Mouse (Mus musculus) heart, embryonic 15.5 days (tissue): ENCODE measurements around the gene Tnnt2. TPM values are rescaled to one million over a fixed set of nuclear protein-coding genes. Genes with fewer than 3 reads are reported as not detected.
A peak's percentile ranks its signal among the peaks of the same experiment; 100 is the strongest.

Source experiments
- ATAC-seq: fragments of 200-750 bp; cut with Nextera tagmentation; replicated peaks from 2 replicates; pipeline ENCODE4 v1.8.0; 2017; ENCODE audit warnings: low read depth, moderate TSS enrichment; ENCODE audit not compliant: insufficient number of reproducible peaks, insufficient read depth, low FRiP score
- H3K27ac ChIP-seq: fragments of 300-500 bp; sonication (generic); 2 replicates; pipeline ENCODE4 v1.5.1; 2015; ENCODE audit warnings: mild to moderate bottlenecking, inconsistent platforms
- H3K27me3 ChIP-seq: fragments of 300-500 bp; sonication (generic); 2 replicates; pipeline ENCODE4 v1.6.1; 2015; ENCODE audit warnings: inconsistent platforms
- H3K36me3 ChIP-seq: fragments of 300-500 bp; sonication (generic); 2 replicates; pipeline ENCODE4 v1.6.1; 2015; ENCODE audit warnings: mild to moderate bottlenecking, inconsistent platforms
- H3K4me1 ChIP-seq: fragments of 300-500 bp; sonication (generic); replicated peaks from 2 replicates; pipeline ENCODE4 v1.6.1; 2015; ENCODE audit warnings: inconsistent platforms
- H3K4me2 ChIP-seq: fragments of 300-500 bp; sonication (generic); 2 replicates; pipeline ENCODE4 v1.6.1; 2015; ENCODE audit warnings: inconsistent platforms, mild to moderate bottlenecking, moderate library complexity
- H3K4me3 ChIP-seq: fragments of 300-500 bp; sonication (generic); 2 replicates; pipeline ENCODE4 v1.5.1; 2015; ENCODE audit warnings: mild to moderate bottlenecking, inconsistent platforms
- H3K9ac ChIP-seq: fragments of 300-500 bp; sonication (generic); 2 replicates; pipeline ENCODE4 v1.6.1; 2015; ENCODE audit warnings: mild to moderate bottlenecking, inconsistent platforms
- H3K9me3 ChIP-seq: fragments of 300-500 bp; sonication (generic); replicated peaks from 2 replicates; pipeline ENCODE4 v1.6.1; 2016; ENCODE audit warnings: inconsistent platforms
- WGBS: fragments of 180-500 bp; shearing (Covaris S2); methylation state at CpG from one replicate; pipeline ENCODE4 v1.1.7; 2015; ENCODE audit warnings: mixed read lengths; 5-methylcytosine and 5-hydroxymethylcytosine counted together
- polyA plus RNA-seq: library from polyadenylated mRNA; unstranded; fragments of >200 nt; fragmentation: Nextera tagmentation; extraction: Ambion mirVana; gene quantifications from 2 replicates; pipeline ENCODE4 v1.2.1, GENCODE M21; 2015

The Tnnt2 gene
- polyA plus RNA-seq, 1 experiment from 2014 or later: 9,283 TPM

GRCm38 (mm10) chr1:135800192-135800950, 35.8 kb upstream of the Tnnt2 start:
- peak overlapping the region; percentile 72 for H3K4me2 ChIP-seq
- peak overlapping the region; percentile 80 for H3K9ac ChIP-seq
- peak; percentile 94 for ATAC-seq
- no peaks in the 10 kb centered on the region for H3K9me3 ChIP-seq
- peak overlapping the region; percentile 99 for H3K27ac ChIP-seq
- H3K36me3 ChIP-seq: 0 out of 2 replicates have a peak, but pooled peaks cover 5% of the 10 kb centered on the region
- H3K4me3 ChIP-seq: peak overlapping the region; percentile 61
- H3K27me3 ChIP-seq: no peaks in the 10 kb centered on the region
- H3K4me1 ChIP-seq: peaks cover 86% of the 10 kb centered on the region
- 7% methylated on average over 8 of the region's 8 CpGs for WGBS

DNA sequence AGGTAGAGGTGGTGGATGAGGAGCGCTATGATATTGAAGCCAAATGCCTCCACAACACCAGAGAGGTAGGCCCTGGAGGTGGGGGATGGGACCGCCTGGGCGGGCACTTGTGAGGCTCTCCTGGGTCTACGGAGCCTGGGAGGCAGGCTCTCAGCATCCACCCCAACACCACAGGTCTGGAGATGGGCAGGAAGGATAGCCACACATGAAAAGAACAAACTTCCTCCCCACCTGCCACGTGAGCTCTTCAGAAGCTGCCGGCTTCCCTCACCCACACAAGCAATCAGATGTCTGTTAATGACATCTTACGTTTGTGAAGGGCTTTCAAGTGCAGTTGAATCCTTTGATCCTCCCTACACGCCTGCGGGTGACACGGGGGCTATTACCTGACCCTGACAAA, 28.6 kb upstream of the Tnnt2 start:
- peaks cover 80% of the 10 kb centered on the region for H3K4me1 ChIP-seq
- H3K9ac ChIP-seq: peak overlapping the region; percentile 32
- no peaks in the 10 kb centered on the region for H3K27me3 ChIP-seq
- no peak for ATAC-seq
- H3K27ac ChIP-seq: peak overlapping the region; percentile 85
- no peaks in the 10 kb centered on the region for H3K9me3 ChIP-seq
- H3K4me3 ChIP-seq: no peak overlapping the region
- H3K4me2 ChIP-seq: peak overlapping the region; percentile 38
- H3K36me3 ChIP-seq: peaks cover 45% of the 10 kb centered on the region
- WGBS: 35% methylated on average over 10 of the region's 10 CpGs

DNA sequence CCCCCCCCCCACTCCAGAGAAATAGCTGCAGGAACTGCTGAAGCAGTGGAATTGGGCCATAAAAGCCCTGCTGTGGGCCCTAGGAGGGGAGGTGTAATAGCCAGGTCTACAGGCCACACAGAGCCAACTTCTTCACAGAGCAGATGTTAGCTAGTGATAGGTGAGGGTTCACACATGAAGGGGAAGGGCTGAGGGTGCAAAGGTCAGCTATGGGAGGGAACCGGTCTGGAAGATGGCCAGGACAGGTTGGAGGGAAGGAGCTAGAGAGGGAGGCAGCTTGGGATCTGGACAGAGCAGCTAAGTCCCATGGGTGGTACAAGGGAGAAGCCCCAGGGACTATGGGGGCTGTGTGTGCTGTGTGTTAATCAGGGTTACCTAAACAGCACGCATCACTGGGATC, 26.0 kb upstream of the Tnnt2 start:
- H3K4me3 ChIP-seq: no peak overlapping the region
- H3K27me3 ChIP-seq: no peaks in the 10 kb centered on the region
- H3K4me2 ChIP-seq: no peak overlapping the region
- peak overlapping the region; percentile 85 for H3K27ac ChIP-seq
- no peak for ATAC-seq
- peaks cover 72% of the 10 kb centered on the region for H3K4me1 ChIP-seq
- H3K9ac ChIP-seq: no peak overlapping the region
- no peaks in the 10 kb centered on the region for H3K9me3 ChIP-seq
- H3K36me3 ChIP-seq: peaks cover 41% of the 10 kb centered on the region
- 55% methylated on average over 2 of the region's 2 CpGs for WGBS

- Histone ChIP-seq H3K4me2 (no peak overlapping the region), H3K9me3 (no peaks in the 10 kb centered on the region), H3K27ac (peak overlapping the region; percentile 85), H3K4me3 (no peak overlapping the region), H3K4me1 (peaks cover 64% of the 10 kb centered on the region), H3K9ac (no peak overlapping the region), H3K27me3 (no peaks in the 10 kb centered on the region), H3K36me3 (peaks cover 39% of the 10 kb centered on the region)
- 31% methylated on average over 7 of the region's 7 CpGs for WGBS
- ATAC-seq: peak; percentile 29; the same call in 1 of the 2 replicates
Observed at GRCm38 (mm10) chr1:135811016-135811646, 25.0 kb upstream of the Tnnt2 start.

DNA sequence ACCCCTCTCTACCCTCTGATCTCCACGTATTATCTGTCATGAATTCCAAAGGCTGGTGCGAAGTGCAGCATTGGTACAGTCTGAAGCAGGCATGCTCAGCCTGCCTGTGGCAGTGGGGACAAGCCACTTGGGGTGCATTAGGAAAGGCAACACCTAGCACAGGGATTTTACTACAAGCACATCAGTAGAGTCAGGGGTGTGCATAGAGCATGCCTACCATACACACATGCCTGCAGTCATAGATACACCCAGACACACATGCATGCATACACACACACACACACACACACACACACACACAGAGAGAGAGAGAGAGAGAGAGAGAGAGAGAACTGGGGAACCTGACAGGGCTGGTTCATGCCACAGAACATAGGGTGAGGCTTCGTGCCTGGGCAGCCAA, 23.9 kb upstream of the Tnnt2 start:
- Histone ChIP-seq H3K4me1 (peaks cover 57% of the 10 kb centered on the region), H3K9me3 (no peaks in the 10 kb centered on the region), H3K4me3 (no peak overlapping the region), H3K4me2 (no peak overlapping the region), H3K27me3 (no peaks in the 10 kb centered on the region), H3K36me3 (peaks cover 35% of the 10 kb centered on the region), H3K27ac (peak overlapping the region; percentile 85), H3K9ac (no peak overlapping the region)
- no peak for ATAC-seq
- WGBS: 35% methylated on average over 3 of the region's 3 CpGs

DNA sequence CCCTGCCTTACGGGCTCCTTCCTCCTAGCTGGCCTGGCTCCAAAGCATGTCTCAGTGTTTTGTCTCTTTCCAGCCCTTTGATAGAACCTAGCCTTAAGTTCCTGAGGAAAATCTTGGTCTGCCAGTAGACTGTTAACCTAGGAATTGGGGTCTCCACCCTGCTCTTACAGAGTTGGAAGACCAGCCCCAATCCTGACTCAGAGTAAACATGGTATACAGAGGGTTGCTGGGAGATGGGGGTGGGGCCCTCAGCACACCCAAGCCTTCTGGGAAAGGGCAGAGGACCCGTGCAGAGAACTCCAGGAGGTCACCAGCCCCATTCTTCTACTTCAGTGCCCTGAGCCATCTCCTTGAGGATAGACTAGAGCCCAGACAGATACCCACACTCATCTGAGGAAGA, 23.5 kb upstream of the Tnnt2 start:
- Histone ChIP-seq H3K9ac (no peak overlapping the region), H3K27ac (peak overlapping the region; percentile 85), H3K9me3 (no peaks in the 10 kb centered on the region), H3K4me2 (peak overlapping the region; percentile 2; the same call in 1 of the 2 replicates), H3K4me3 (no peak overlapping the region), H3K36me3 (peaks cover 31% of the 10 kb centered on the region), H3K27me3 (no peaks in the 10 kb centered on the region), H3K4me1 (peaks cover 53% of the 10 kb centered on the region)
- 0 out of 2 replicates have a peak, but pooled peaks have one; percentile 25 for ATAC-seq
- WGBS: 13% methylated on average over 2 of the region's 2 CpGs

- H3K27ac ChIP-seq: peak overlapping the region; percentile 85
- H3K9me3 ChIP-seq: no peaks in the 10 kb centered on the region
- ATAC-seq: 0 out of 2 replicates have a peak, but pooled peaks have one; percentile 16
- H3K4me1 ChIP-seq: peaks cover 48% of the 10 kb centered on the region
- 0 out of 2 replicates have a peak, but pooled peaks cover 2% of the 10 kb centered on the region for H3K27me3 ChIP-seq
- WGBS: 49% methylated on average over 4 of the region's 4 CpGs
- peaks cover 30% of the 10 kb centered on the region for H3K36me3 ChIP-seq
- H3K4me2 ChIP-seq: peak overlapping the region; percentile 2; the same call in 1 of the 2 replicates
- H3K9ac ChIP-seq: no peak overlapping the region
- no peak overlapping the region for H3K4me3 ChIP-seq
Observed at GRCm38 (mm10) chr1:135813071-135813470, 23.1 kb upstream of the Tnnt2 start.

- ATAC-seq: no peak
- no peaks in the 10 kb centered on the region for H3K9me3 ChIP-seq
- WGBS: 76% methylated on average over 5 of the region's 5 CpGs
- H3K36me3 ChIP-seq: peaks cover 23% of the 10 kb centered on the region
- H3K27me3 ChIP-seq: peaks cover 7% of the 10 kb centered on the region; the same call in 1 of the 2 replicates
- H3K9ac ChIP-seq: no peak overlapping the region
- H3K4me3 ChIP-seq: no peak overlapping the region
- H3K4me1 ChIP-seq: peaks cover 48% of the 10 kb centered on the region
- H3K4me2 ChIP-seq: no peak overlapping the region
- H3K27ac ChIP-seq: peak overlapping the region; percentile 85
Observed at GRCm38 (mm10) chr1:135813687-135814395, 22.3 kb upstream of the Tnnt2 start.

GRCm38 (mm10) chr1:135814531-135814930, 21.6 kb upstream of the Tnnt2 start:
- Histone ChIP-seq H3K4me1 (peaks cover 51% of the 10 kb centered on the region), H3K4me3 (no peak overlapping the region), H3K4me2 (no peak overlapping the region), H3K36me3 (peaks cover 16% of the 10 kb centered on the region), H3K27me3 (peaks cover 13% of the 10 kb centered on the region), H3K9ac (no peak overlapping the region), H3K9me3 (no peaks in the 10 kb centered on the region), H3K27ac (no peak overlapping the region)
- WGBS: 79% methylated on average over 5 of the region's 5 CpGs
- no peak for ATAC-seq

DNA sequence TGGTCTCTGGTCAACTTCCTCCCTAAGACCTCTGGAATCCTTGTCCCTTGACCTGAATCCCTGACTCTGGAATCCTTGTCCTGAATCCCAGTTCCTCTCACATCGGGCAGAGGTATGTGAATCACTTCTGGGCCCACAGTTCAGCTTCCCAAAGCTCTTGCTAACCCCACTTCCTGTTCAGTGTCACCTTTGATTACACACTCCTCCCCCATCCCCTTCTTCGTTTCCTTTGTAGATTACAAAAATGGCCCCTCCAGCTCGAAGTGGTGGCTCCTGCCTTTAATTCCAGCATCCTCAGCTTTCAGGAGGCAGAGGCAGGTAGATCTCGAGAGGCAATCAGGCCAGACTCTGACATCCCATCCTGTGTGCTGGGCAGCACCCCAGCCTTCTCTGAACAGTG, 18.6 kb upstream of the Tnnt2 start:
- Histone ChIP-seq H3K9me3 (no peaks in the 10 kb centered on the region), H3K4me1 (peaks cover 34% of the 10 kb centered on the region), H3K27ac (no peak overlapping the region), H3K4me3 (no peak overlapping the region), H3K4me2 (no peak overlapping the region), H3K36me3 (no peaks in the 10 kb centered on the region), H3K9ac (no peak overlapping the region), H3K27me3 (peaks cover 36% of the 10 kb centered on the region)
- ATAC-seq: no peak
- 53% methylated on average over 4 of the region's 4 CpGs for WGBS

DNA sequence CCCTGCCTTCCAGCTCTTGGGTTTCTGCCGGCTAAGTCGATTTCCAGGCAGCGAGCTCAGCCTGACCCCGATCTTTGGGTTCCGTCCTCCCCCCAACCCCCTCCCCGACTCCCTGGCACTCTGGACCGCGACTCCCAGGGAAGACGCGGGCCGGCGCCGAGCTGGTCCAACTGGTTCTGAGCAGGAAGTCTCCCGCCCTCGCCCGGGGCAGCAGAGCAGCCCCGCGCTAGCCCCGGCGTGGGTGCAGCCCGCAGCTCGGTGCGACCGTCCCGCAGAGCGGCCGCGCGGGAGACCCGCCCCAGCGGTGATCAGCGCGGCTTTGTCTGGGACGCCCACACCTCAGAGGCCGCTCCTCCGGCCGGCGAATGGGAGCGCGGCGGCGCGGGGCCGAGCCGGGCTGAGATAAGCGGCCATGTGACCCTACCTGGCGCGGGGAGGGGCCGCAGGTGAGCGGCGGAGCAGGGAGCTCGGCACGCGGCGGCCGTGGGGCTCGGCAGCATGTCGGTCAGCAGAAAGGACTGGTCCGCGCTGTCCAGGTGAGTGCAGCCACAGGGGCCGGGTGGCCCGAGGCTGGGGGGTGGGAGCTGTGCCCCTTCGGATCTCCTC, 17.6 kb upstream of the Tnnt2 start, which contains the start of gene Lad1:
TSS of gene Lad1 (plus strand) at position 118 of the 606 bp plus-strand sequence.
- WGBS: under 1% methylated on average over 63 of the region's 63 CpGs
- H3K27me3 ChIP-seq: peaks cover 36% of the 10 kb centered on the region
- no peak within 1 kb of the TSS for H3K27ac ChIP-seq
- no peaks in the 10 kb centered on the region for H3K9me3 ChIP-seq
- H3K4me1 ChIP-seq: peaks cover 24% of the 10 kb centered on the region
- peak within 1 kb of the TSS; percentile 97 for H3K4me2 ChIP-seq
- ATAC-seq: peak; percentile 19; the same call in 1 of the 2 replicates
- peak within 1 kb of the TSS; percentile 54 for H3K4me3 ChIP-seq
- H3K9ac ChIP-seq: peak within 1 kb of the TSS; percentile 66
- H3K36me3 ChIP-seq: no peaks in the 10 kb centered on the region
